Mouse (Mus musculus): Measurements from ENCODE around the gene Capn13. TPM values are rescaled to one million over a fixed set of nuclear protein-coding genes. Genes with fewer than 3 reads are reported as not detected.
"Not testable (repeated sequence)": the region's sequence is repeated elsewhere in the genome, so short reads cannot be mapped to it uniquely, and the experiment has no call there.

The Capn13 gene
- polyA plus RNA-seq, 1 experiment from 2014 or later = 0.05 TPM

GRCm38 (mm10) chr17:73302104-73302503, 98.6 kb downstream of the Capn13 start:
- Histone ChIP-seq H3K9me3 (replicated peaks) (no peaks in the 10 kb centered on the region), H3K4me1 (replicated peaks) (peaks cover 11% of the 10 kb centered on the region), H3K4me2 (0 out of 2 replicates have a peak overlapping the region, but pooled peaks have one; percentile 4), H3K9ac (no peak overlapping the region), H3K27me3 (peaks cover 19% of the 10 kb centered on the region), H3K36me3 (no peaks in the 10 kb centered on the region), H3K27ac (no peak overlapping the region), H3K4me3 (no peak overlapping the region)
- peak; percentile 67; the same call in 1 of the 2 replicates for ATAC-seq (replicated peaks; ENCODE audit: insufficient number of reproducible peaks, insufficient read depth, low FRiP score, low read depth)
- WGBS = 5% methylated on average over 10 of the region's 10 CpGs

GRCm38 (mm10) chr17:73301258-73302050, 99.2 kb downstream of the Capn13 start:
- 30% methylated on average over 15 of the region's 15 CpGs for WGBS
- 0 out of 2 replicates have a peak overlapping the region, but pooled peaks have one; percentile 4 for H3K4me2 ChIP-seq
- no peak overlapping the region for H3K9ac ChIP-seq
- no peaks in the 10 kb centered on the region for H3K36me3 ChIP-seq
- peaks cover 19% of the 10 kb centered on the region for H3K27me3 ChIP-seq
- peaks cover 11% of the 10 kb centered on the region for H3K4me1 ChIP-seq (replicated peaks)
- H3K27ac ChIP-seq = no peak overlapping the region
- no peaks in the 10 kb centered on the region for H3K9me3 ChIP-seq (replicated peaks)
- no peak for ATAC-seq (replicated peaks; ENCODE audit: insufficient number of reproducible peaks, insufficient read depth, low FRiP score, low read depth)
- no peak overlapping the region for H3K4me3 ChIP-seq

- 0 out of 2 replicates have a peak, but pooled peaks have one; percentile 11 for ATAC-seq (replicated peaks; ENCODE audit: insufficient number of reproducible peaks, insufficient read depth, low FRiP score, low read depth)
- 53% methylated on average over 7 of the region's 7 CpGs for WGBS
- Histone ChIP-seq H3K9me3 (replicated peaks) (no peaks in the 10 kb centered on the region), H3K36me3 (no peaks in the 10 kb centered on the region), H3K4me3 (no peak overlapping the region), H3K4me1 (replicated peaks) (peaks cover 11% of the 10 kb centered on the region), H3K27ac (no peak overlapping the region), H3K9ac (no peak overlapping the region), H3K4me2 (no peak overlapping the region), H3K27me3 (peaks cover 19% of the 10 kb centered on the region)
Observed at GRCm38 (mm10) chr17:73300147-73300880, 100.4 kb downstream of the Capn13 start.

- Histone ChIP-seq H3K4me1 (replicated peaks) (peaks cover 11% of the 10 kb centered on the region), H3K4me2 (no peak overlapping the region), H3K4me3 (no peak overlapping the region), H3K9ac (no peak overlapping the region), H3K27me3 (peaks cover 6% of the 10 kb centered on the region), H3K36me3 (no peaks in the 10 kb centered on the region), H3K9me3 (replicated peaks) (no peaks in the 10 kb centered on the region), H3K27ac (no peak overlapping the region)
- no peak for ATAC-seq (replicated peaks; ENCODE audit: insufficient number of reproducible peaks, insufficient read depth, low FRiP score, low read depth)
- WGBS = 86% methylated on average over 6 of the region's 6 CpGs
Observed at GRCm38 (mm10) chr17:73298981-73299380, 101.7 kb downstream of the Capn13 start.

- 30% methylated on average over 4 of the region's 4 CpGs for WGBS
- ATAC-seq (replicated peaks; ENCODE audit: insufficient number of reproducible peaks, insufficient read depth, low FRiP score, low read depth) = no peak
- Histone ChIP-seq H3K4me3 (no peak overlapping the region), H3K9me3 (replicated peaks) (no peaks in the 10 kb centered on the region), H3K36me3 (no peaks in the 10 kb centered on the region), H3K4me1 (replicated peaks) (peaks cover 9% of the 10 kb centered on the region), H3K4me2 (no peak overlapping the region), H3K9ac (no peak overlapping the region), H3K27ac (no peak overlapping the region), H3K27me3 (no peaks in the 10 kb centered on the region)
Observed at GRCm38 (mm10) chr17:73296855-73297254, 103.8 kb downstream of the Capn13 start.

GRCm38 (mm10) chr17:73293237-73293636, 107.4 kb downstream of the Capn13 start:
- Histone ChIP-seq H3K9ac (no peak overlapping the region), H3K4me1 (replicated peaks) (no peaks in the 10 kb centered on the region), H3K27ac (no peak overlapping the region), H3K27me3 (no peaks in the 10 kb centered on the region), H3K4me3 (no peak overlapping the region), H3K9me3 (replicated peaks) (no peaks in the 10 kb centered on the region), H3K4me2 (no peak overlapping the region), H3K36me3 (no peaks in the 10 kb centered on the region)
- ATAC-seq (replicated peaks; ENCODE audit: insufficient number of reproducible peaks, insufficient read depth, low FRiP score, low read depth) = no peak
- WGBS = 67% methylated on average over 3 of the region's 3 CpGs

- no peak for ATAC-seq (replicated peaks; ENCODE audit: insufficient number of reproducible peaks, insufficient read depth, low FRiP score, low read depth)
- Histone ChIP-seq H3K9me3 (replicated peaks) (no peaks in the 10 kb centered on the region), H3K27ac (no peak overlapping the region), H3K4me2 (no peak overlapping the region), H3K4me3 (no peak overlapping the region), H3K36me3 (no peaks in the 10 kb centered on the region), H3K9ac (no peak overlapping the region), H3K4me1 (replicated peaks) (no peaks in the 10 kb centered on the region), H3K27me3 (no peaks in the 10 kb centered on the region)
- WGBS = 52% methylated on average over 2 of the region's 2 CpGs
Observed at GRCm38 (mm10) chr17:73284301-73284700, 116.4 kb downstream of the Capn13 start.

- not testable (repeated sequence) for H3K4me3 ChIP-seq; H3K9me3 ChIP-seq (replicated peaks); H3K4me1 ChIP-seq (replicated peaks); H3K27ac ChIP-seq; H3K9ac ChIP-seq; ATAC-seq (replicated peaks; ENCODE audit: insufficient number of reproducible peaks, insufficient read depth, low FRiP score, low read depth); H3K27me3 ChIP-seq; H3K36me3 ChIP-seq; H3K4me2 ChIP-seq
- WGBS = 31% methylated on average over 6 of the region's 6 CpGs
Observed at GRCm38 (mm10) chr17:73282702-73283101, 118.0 kb downstream of the Capn13 start.

GRCm38 (mm10) chr17:73277770-73278169, 122.9 kb downstream of the Capn13 start:
- H3K36me3 ChIP-seq = no peaks in the 10 kb centered on the region
- ATAC-seq (replicated peaks; ENCODE audit: insufficient number of reproducible peaks, insufficient read depth, low FRiP score, low read depth) = no peak
- 92% methylated on average over 4 of the region's 4 CpGs for WGBS
- no peaks in the 10 kb centered on the region for H3K4me1 ChIP-seq (replicated peaks)
- no peak overlapping the region for H3K9ac ChIP-seq
- no peak overlapping the region for H3K27ac ChIP-seq
- no peak overlapping the region for H3K4me2 ChIP-seq
- H3K4me3 ChIP-seq = no peak overlapping the region
- no peaks in the 10 kb centered on the region for H3K27me3 ChIP-seq
- H3K9me3 ChIP-seq (replicated peaks) = no peaks in the 10 kb centered on the region

GRCm38 (mm10) chr17:73275066-73275465, 125.6 kb downstream of the Capn13 start:
- no peaks in the 10 kb centered on the region for H3K4me1 ChIP-seq (replicated peaks)
- no peaks in the 10 kb centered on the region for H3K36me3 ChIP-seq
- no peak for ATAC-seq (replicated peaks; ENCODE audit: insufficient number of reproducible peaks, insufficient read depth, low FRiP score, low read depth)
- no peak overlapping the region for H3K27ac ChIP-seq
- no peak overlapping the region for H3K9ac ChIP-seq
- 76% methylated on average over 10 of the region's 10 CpGs for WGBS
- H3K4me3 ChIP-seq = no peak overlapping the region
- H3K27me3 ChIP-seq = no peaks in the 10 kb centered on the region
- H3K9me3 ChIP-seq (replicated peaks) = no peaks in the 10 kb centered on the region
- H3K4me2 ChIP-seq = no peak overlapping the region

- H3K27me3 ChIP-seq = no peaks in the 10 kb centered on the region
- 82% methylated on average over 7 of the region's 7 CpGs for WGBS
- H3K4me1 ChIP-seq (replicated peaks) = no peaks in the 10 kb centered on the region
- H3K27ac ChIP-seq = no peak overlapping the region
- H3K4me3 ChIP-seq = no peak overlapping the region
- H3K9ac ChIP-seq = no peak overlapping the region
- H3K36me3 ChIP-seq = no peaks in the 10 kb centered on the region
- H3K9me3 ChIP-seq (replicated peaks) = no peaks in the 10 kb centered on the region
- H3K4me2 ChIP-seq = no peak overlapping the region
- no peak for ATAC-seq (replicated peaks; ENCODE audit: insufficient number of reproducible peaks, insufficient read depth, low FRiP score, low read depth)
Observed at GRCm38 (mm10) chr17:73273809-73274208, 126.9 kb downstream of the Capn13 start.
